Mouse (Mus musculus): ENCODE measurements at regions not wholly inside any gene's neighbourhood (a gene's known extent, or its start where the extent isn't known, plus 50 kb on each side); places are given as distances from the start of the nearest gene placed in this dataset.

GRCm38 (mm10) chr6:147954253-147954652 lies 92.8 kb upstream of the Far2 start:
- WGBS = 93% methylated on average over 1 of the region's 1 CpGs
- H3K9ac ChIP-seq (ENCODE audit: low read depth, low read length, severe bottlenecking) = no peak overlapping the region
- no peaks in the 10 kb centered on the region for H3K9me3 ChIP-seq (ENCODE audit: control insufficient read depth, low read length)
- H3K27me3 ChIP-seq (ENCODE audit: control insufficient read depth, insufficient read depth, low read length) = no peaks in the 10 kb centered on the region
- no peak overlapping the region for H3K4me3 ChIP-seq (replicated peaks; ENCODE audit: low read length)
- DNase-seq (ENCODE audit: low spot score) (no peak), ATAC-seq (ENCODE audit: low FRiP score, low read depth) (no peak)
- no peak for TF ChIP-seq POLR2A (IDR thresholded peaks at IDR 0.05; ENCODE audit: borderline replicate concordance, extremely low read depth, insufficient read depth, insufficient read length)
- H3K36me3 ChIP-seq (ENCODE audit: control insufficient read depth, insufficient read depth, low read length) = no peaks in the 10 kb centered on the region
- no peak overlapping the region for H3K27ac ChIP-seq (replicated peaks; ENCODE audit: low read depth, low read length)
- no peak overlapping the region for H3K4me2 ChIP-seq (replicated peaks; ENCODE audit: low read depth, low read length, severe bottlenecking)
- H3K4me1 ChIP-seq (ENCODE audit: control insufficient read depth, insufficient read depth, low read length) = 0 out of 2 replicates have a peak, but pooled peaks cover 3% of the 10 kb centered on the region

GRCm38 (mm10) chr6:147954967-147955830 lies 91.9 kb upstream of the Far2 start:
- Histone ChIP-seq H3K27me3 (ENCODE audit: control insufficient read depth, insufficient read depth, low read length) (no peaks in the 10 kb centered on the region), H3K4me3 (replicated peaks; ENCODE audit: low read length) (no peak overlapping the region), H3K27ac (replicated peaks; ENCODE audit: low read depth, low read length) (no peak overlapping the region), H3K9me3 (ENCODE audit: control insufficient read depth, low read length) (no peaks in the 10 kb centered on the region), H3K9ac (ENCODE audit: low read depth, low read length, severe bottlenecking) (no peak overlapping the region), H3K36me3 (ENCODE audit: control insufficient read depth, insufficient read depth, low read length) (no peaks in the 10 kb centered on the region), H3K4me2 (replicated peaks; ENCODE audit: low read depth, low read length, severe bottlenecking) (no peak overlapping the region), H3K4me1 (ENCODE audit: control insufficient read depth, insufficient read depth, low read length) (0 out of 2 replicates have a peak, but pooled peaks cover 3% of the 10 kb centered on the region)
- peak; percentile 50 for DNase-seq (ENCODE audit: low spot score)
- TF ChIP-seq POLR2A (IDR thresholded peaks at IDR 0.05; ENCODE audit: borderline replicate concordance, extremely low read depth, insufficient read depth, insufficient read length) = no peak
- 62% methylated on average over 7 of the region's 7 CpGs for WGBS
- ATAC-seq (ENCODE audit: low FRiP score, low read depth) = peak; percentile 38; the same call in 1 of the 2 replicates

- no peak overlapping the region for H3K4me3 ChIP-seq (replicated peaks; ENCODE audit: low read length)
- no peak overlapping the region for H3K4me2 ChIP-seq (replicated peaks; ENCODE audit: low read depth, low read length, severe bottlenecking)
- no peak overlapping the region for H3K27ac ChIP-seq (replicated peaks; ENCODE audit: low read depth, low read length)
- H3K36me3 ChIP-seq (ENCODE audit: control insufficient read depth, insufficient read depth, low read length) = no peaks in the 10 kb centered on the region
- TF ChIP-seq POLR2A (IDR thresholded peaks at IDR 0.05; ENCODE audit: borderline replicate concordance, extremely low read depth, insufficient read depth, insufficient read length) = no peak
- H3K4me1 ChIP-seq (ENCODE audit: control insufficient read depth, insufficient read depth, low read length) = no peaks in the 10 kb centered on the region
- DNase-seq (ENCODE audit: low spot score) (no peak), ATAC-seq (ENCODE audit: low FRiP score, low read depth) (no peak)
- H3K27me3 ChIP-seq (ENCODE audit: control insufficient read depth, insufficient read depth, low read length) = no peaks in the 10 kb centered on the region
- H3K9ac ChIP-seq (ENCODE audit: low read depth, low read length, severe bottlenecking) = no peak overlapping the region
- H3K9me3 ChIP-seq (ENCODE audit: control insufficient read depth, low read length) = no peaks in the 10 kb centered on the region
- 83% methylated on average over 4 of the region's 4 CpGs for WGBS
Measured at GRCm38 (mm10) chr6:147964739-147965138, 82.3 kb upstream of the Far2 start.

GRCm38 (mm10) chr6:147970162-147970608 lies 76.9 kb upstream of the Far2 start:
- Histone ChIP-seq H3K9me3 (ENCODE audit: control insufficient read depth, low read length) (no peaks in the 10 kb centered on the region), H3K4me2 (replicated peaks; ENCODE audit: low read depth, low read length, severe bottlenecking) (no peak overlapping the region), H3K27ac (replicated peaks; ENCODE audit: low read depth, low read length) (no peak overlapping the region), H3K4me3 (replicated peaks; ENCODE audit: low read length) (no peak overlapping the region), H3K9ac (ENCODE audit: low read depth, low read length, severe bottlenecking) (no peak overlapping the region), H3K36me3 (ENCODE audit: control insufficient read depth, insufficient read depth, low read length) (no peaks in the 10 kb centered on the region), H3K4me1 (ENCODE audit: control insufficient read depth, insufficient read depth, low read length) (no peaks in the 10 kb centered on the region), H3K27me3 (ENCODE audit: control insufficient read depth, insufficient read depth, low read length) (no peaks in the 10 kb centered on the region)
- WGBS = 76% methylated on average over 2 of the region's 2 CpGs
- TF ChIP-seq POLR2A (IDR thresholded peaks at IDR 0.05; ENCODE audit: borderline replicate concordance, extremely low read depth, insufficient read depth, insufficient read length) = no peak
- DNase-seq (ENCODE audit: low spot score) = no peak
- ATAC-seq (ENCODE audit: low FRiP score, low read depth) = no peak

- no peaks in the 10 kb centered on the region for H3K36me3 ChIP-seq (ENCODE audit: control insufficient read depth, insufficient read depth, low read length)
- WGBS = 23% methylated on average over 1 of the region's 1 CpGs
- no peak for ATAC-seq (ENCODE audit: low FRiP score, low read depth)
- H3K27ac ChIP-seq (replicated peaks; ENCODE audit: low read depth, low read length) = no peak overlapping the region
- no peaks in the 10 kb centered on the region for H3K4me1 ChIP-seq (ENCODE audit: control insufficient read depth, insufficient read depth, low read length)
- H3K4me3 ChIP-seq (replicated peaks; ENCODE audit: low read length) = no peak overlapping the region
- no peak for DNase-seq (ENCODE audit: low spot score)
- no peaks in the 10 kb centered on the region for H3K27me3 ChIP-seq (ENCODE audit: control insufficient read depth, insufficient read depth, low read length)
- TF ChIP-seq POLR2A (IDR thresholded peaks at IDR 0.05; ENCODE audit: borderline replicate concordance, extremely low read depth, insufficient read depth, insufficient read length) = no peak
- H3K9ac ChIP-seq (ENCODE audit: low read depth, low read length, severe bottlenecking) = no peak overlapping the region
- H3K4me2 ChIP-seq (replicated peaks; ENCODE audit: low read depth, low read length, severe bottlenecking) = no peak overlapping the region
- no peaks in the 10 kb centered on the region for H3K9me3 ChIP-seq (ENCODE audit: control insufficient read depth, low read length)
Measured at GRCm38 (mm10) chr6:147972552-147972951, 74.5 kb upstream of the Far2 start.
